Mouse (Mus musculus) forebrain, embryonic 14.5 days (tissue): ENCODE results near the gene Rmi1. TPM values are rescaled to one million over a fixed set of nuclear protein-coding genes. Genes with fewer than 3 reads are reported as not detected.

Source experiments
- ATAC-seq: fragments of 200-750 bp; cut with Nextera tagmentation; 2 replicates; pipeline ENCODE4 v1.8.0; 2017; ENCODE audit warnings: mild to moderate bottlenecking, moderate library complexity
- DNase-seq: peaks from one replicate; pipeline ENCODE4 v3.0.0-alpha.2; 2015; ENCODE audit warnings: low spot score
- H3K27ac ChIP-seq: fragments of 300-500 bp; sonication (generic); 2 replicates; pipeline ENCODE4 v1.5.1; 2014; ENCODE audit warnings: low read depth, mild to moderate bottlenecking, control low read depth, low read length, moderate library complexity
- H3K27me3 ChIP-seq: fragments of 300-500 bp; sonication (generic); replicated peaks from 2 replicates; pipeline ENCODE4 v1.6.1; 2014; ENCODE audit warnings: low read length, control low read depth, mixed read lengths; ENCODE audit not compliant: control insufficient read depth, insufficient read depth
- H3K36me3 ChIP-seq: fragments of 300-500 bp; sonication (generic); 2 replicates; pipeline ENCODE4 v1.6.1; 2014; ENCODE audit warnings: low read length, control low read depth; ENCODE audit not compliant: control insufficient read depth, insufficient read depth
- H3K4me1 ChIP-seq: fragments of 300-500 bp; sonication (generic); 2 replicates; pipeline ENCODE4 v1.6.1; 2014; ENCODE audit warnings: antibody characterized with exemption, low read length, control low read depth; ENCODE audit not compliant: control insufficient read depth, insufficient read depth
- H3K4me2 ChIP-seq: fragments of 300-500 bp; sonication (generic); 2 replicates; pipeline ENCODE4 v1.6.1; 2014; ENCODE audit warnings: mild to moderate bottlenecking, control low read depth, low read length
- H3K4me3 ChIP-seq: fragments of 300-500 bp; sonication (generic); 2 replicates; pipeline ENCODE4 v1.5.1; 2014; ENCODE audit warnings: low read depth, low read length, control low read depth
- H3K9ac ChIP-seq: fragments of 300-500 bp; sonication (generic); 2 replicates; pipeline ENCODE4 v1.6.1; 2014; ENCODE audit warnings: mild to moderate bottlenecking, low read length, control low read depth, moderate library complexity
- H3K9me3 ChIP-seq: fragments of 300-500 bp; sonication (generic); replicated peaks from 2 replicates; pipeline ENCODE4 v1.6.1; 2016; ENCODE audit warnings: low read length, control low read depth, mixed read lengths; ENCODE audit not compliant: control insufficient read depth
- WGBS: fragments of 180-500 bp; shearing (Covaris S2); extraction: QIAGEN DNeasy Blood & Tissue Kit; methylation state at CpG from one replicate; pipeline ENCODE4 v1.1.7; 2014; 5-methylcytosine and 5-hydroxymethylcytosine counted together
- polyA plus RNA-seq: library from polyadenylated mRNA; unstranded; fragments of >200 nt; fragmentation: Nextera tagmentation; extraction: Ambion mirVana; gene quantifications from 2 replicates; pipeline ENCODE4 v1.2.1, GENCODE M21; 2014

Gene Rmi1
- polyA plus RNA-seq, 1 experiment from 2014 or later = 23.8 TPM

DNA sequence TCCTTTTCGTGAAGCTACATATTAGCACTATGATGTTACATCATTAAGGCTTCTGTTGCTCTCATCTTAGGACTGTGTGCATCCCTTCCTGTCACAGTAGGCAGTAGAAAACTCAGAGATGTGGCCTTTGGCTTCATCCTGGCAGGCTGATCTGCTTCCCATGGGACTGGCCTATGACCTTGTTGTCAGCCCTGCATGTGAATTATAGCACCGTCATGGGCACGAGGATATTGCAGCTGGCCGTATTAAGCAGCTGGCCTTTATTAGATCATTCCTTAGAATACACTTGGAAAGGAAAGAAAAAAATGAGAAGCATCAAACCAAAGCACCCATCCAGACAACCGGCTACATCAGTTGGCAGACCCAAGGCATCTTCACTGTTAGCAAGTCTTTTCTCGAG, 13.3 kb downstream of the Rmi1 start:
- Histone ChIP-seq H3K27me3 (no peaks in the 10 kb centered on the region), H3K9ac (no peak overlapping the region), H3K9me3 (no peaks in the 10 kb centered on the region), H3K27ac (no peak overlapping the region), H3K4me1 (no peaks in the 10 kb centered on the region), H3K36me3 (no peaks in the 10 kb centered on the region; the same call in 1 of the 2 replicates), H3K4me2 (no peak overlapping the region), H3K4me3 (no peak overlapping the region)
- DNase-seq = no peak
- WGBS = 86% methylated on average over 6 of the region's 6 CpGs
- ATAC-seq = no peak

DNA sequence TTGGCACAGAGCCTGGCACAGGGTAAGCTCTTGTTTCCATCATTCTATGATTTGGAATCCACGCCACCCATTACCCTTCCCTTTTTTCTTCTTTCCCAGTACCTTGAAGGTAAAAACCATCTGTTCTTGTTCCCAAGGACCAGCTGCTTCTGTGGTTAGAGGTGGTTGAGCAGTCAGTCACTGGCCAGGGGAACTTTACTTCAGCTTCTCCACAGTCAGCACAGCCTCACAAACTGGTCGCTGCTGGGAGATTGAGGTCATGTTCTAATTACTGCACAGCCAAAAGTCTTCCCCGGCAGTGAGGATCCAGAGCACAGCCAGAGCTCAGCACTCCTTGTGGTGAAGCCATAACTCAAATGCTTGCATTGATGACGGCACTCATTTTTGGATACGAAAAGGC, 13.8 kb downstream of the Rmi1 start:
- Histone ChIP-seq H3K4me3 (no peak overlapping the region), H3K4me1 (no peaks in the 10 kb centered on the region), H3K9me3 (no peaks in the 10 kb centered on the region), H3K27me3 (no peaks in the 10 kb centered on the region), H3K27ac (no peak overlapping the region), H3K36me3 (no peaks in the 10 kb centered on the region), H3K4me2 (no peak overlapping the region), H3K9ac (no peak overlapping the region)
- WGBS = 83% methylated on average over 5 of the region's 5 CpGs
- no peak for ATAC-seq
- no peak for DNase-seq

GRCm38 (mm10) chr13:58418656-58419055, 16.6 kb downstream of the Rmi1 start:
- 83% methylated on average over 4 of the region's 4 CpGs for WGBS
- Histone ChIP-seq H3K27me3 (no peaks in the 10 kb centered on the region), H3K4me2 (no peak overlapping the region), H3K9ac (no peak overlapping the region), H3K36me3 (no peaks in the 10 kb centered on the region), H3K4me1 (no peaks in the 10 kb centered on the region), H3K27ac (no peak overlapping the region), H3K4me3 (no peak overlapping the region), H3K9me3 (no peaks in the 10 kb centered on the region)
- ATAC-seq = no peak
- DNase-seq = no peak

DNA sequence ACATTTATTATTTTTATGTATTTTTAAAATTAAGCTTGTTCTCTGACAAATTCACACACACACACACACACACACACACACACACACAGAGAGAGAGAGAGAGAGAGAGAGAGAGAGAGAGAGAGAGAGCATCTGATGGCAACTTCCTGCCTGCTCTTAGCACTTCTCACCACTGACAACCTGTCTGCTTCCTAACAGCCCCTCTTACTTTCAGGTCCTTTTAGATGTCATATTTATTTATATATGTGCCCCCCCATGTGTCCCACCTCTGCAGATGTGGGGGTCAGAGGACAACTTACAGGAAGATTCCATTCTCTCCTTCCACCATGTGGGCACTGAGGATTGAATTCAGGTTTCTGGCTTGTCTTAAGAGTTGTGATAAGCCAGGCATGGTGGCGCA, 17.2 kb downstream of the Rmi1 start:
- no peak overlapping the region for H3K27ac ChIP-seq
- H3K27me3 ChIP-seq = no peaks in the 10 kb centered on the region
- no peak overlapping the region for H3K9ac ChIP-seq
- WGBS = 100% methylated on average over 1 of the region's 1 CpGs
- no peak for ATAC-seq
- H3K4me3 ChIP-seq = no peak overlapping the region
- no peaks in the 10 kb centered on the region for H3K9me3 ChIP-seq
- no peak for DNase-seq
- no peaks in the 10 kb centered on the region for H3K4me1 ChIP-seq
- no peak overlapping the region for H3K4me2 ChIP-seq
- H3K36me3 ChIP-seq = no peaks in the 10 kb centered on the region

DNA sequence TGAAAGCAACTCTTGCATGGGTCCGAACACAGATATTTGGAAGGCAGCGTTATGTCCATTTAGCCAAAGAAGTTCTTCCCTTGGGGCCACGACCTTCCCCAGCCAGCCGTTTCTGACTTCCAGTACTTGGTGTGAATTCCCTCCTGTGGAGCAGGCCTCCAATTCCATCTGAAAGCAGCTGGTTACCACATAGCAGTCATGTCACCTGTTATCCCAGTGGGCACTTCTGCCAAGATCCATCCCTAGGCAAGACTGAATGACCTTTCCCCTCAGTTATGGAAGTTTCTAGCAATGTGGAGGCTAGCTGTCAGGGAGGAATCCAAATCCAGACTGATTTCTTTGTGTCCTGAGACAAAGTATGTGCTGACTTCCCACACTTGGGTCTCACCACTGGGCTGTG, 19.0 kb downstream of the Rmi1 start:
- Histone ChIP-seq H3K4me2 (no peak overlapping the region), H3K27me3 (no peaks in the 10 kb centered on the region), H3K27ac (no peak overlapping the region), H3K4me3 (no peak overlapping the region), H3K4me1 (no peaks in the 10 kb centered on the region), H3K9me3 (no peaks in the 10 kb centered on the region), H3K36me3 (no peaks in the 10 kb centered on the region), H3K9ac (no peak overlapping the region)
- ATAC-seq (no peak), DNase-seq (no peak)
- WGBS = 85% methylated on average over 4 of the region's 4 CpGs

DNA sequence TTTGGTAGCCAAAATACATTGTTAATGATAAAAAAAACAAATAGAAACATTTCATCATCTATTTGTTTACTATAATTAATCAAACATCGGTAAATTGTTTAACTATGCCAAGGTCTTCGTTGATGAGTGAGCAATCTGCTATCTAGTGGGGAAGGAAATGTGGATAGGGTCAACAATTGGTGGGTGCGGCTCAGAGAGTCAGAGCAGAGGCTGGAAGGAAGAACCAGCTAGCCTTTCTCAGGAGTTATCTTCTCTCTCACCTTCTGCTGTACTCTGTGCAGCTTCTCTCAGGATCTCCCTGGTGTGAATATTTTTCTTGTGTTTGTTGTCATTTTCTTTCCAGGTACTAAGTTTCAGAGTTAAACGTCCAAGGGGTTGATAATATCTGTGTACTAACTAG, 20.2 kb downstream of the Rmi1 start:
- Histone ChIP-seq H3K36me3 (no peaks in the 10 kb centered on the region), H3K4me3 (no peak overlapping the region), H3K4me2 (no peak overlapping the region), H3K4me1 (no peaks in the 10 kb centered on the region), H3K27ac (no peak overlapping the region), H3K9ac (no peak overlapping the region), H3K9me3 (no peaks in the 10 kb centered on the region), H3K27me3 (no peaks in the 10 kb centered on the region)
- no peak for DNase-seq
- ATAC-seq = no peak
- WGBS = 89% methylated on average over 4 of the region's 4 CpGs

DNA sequence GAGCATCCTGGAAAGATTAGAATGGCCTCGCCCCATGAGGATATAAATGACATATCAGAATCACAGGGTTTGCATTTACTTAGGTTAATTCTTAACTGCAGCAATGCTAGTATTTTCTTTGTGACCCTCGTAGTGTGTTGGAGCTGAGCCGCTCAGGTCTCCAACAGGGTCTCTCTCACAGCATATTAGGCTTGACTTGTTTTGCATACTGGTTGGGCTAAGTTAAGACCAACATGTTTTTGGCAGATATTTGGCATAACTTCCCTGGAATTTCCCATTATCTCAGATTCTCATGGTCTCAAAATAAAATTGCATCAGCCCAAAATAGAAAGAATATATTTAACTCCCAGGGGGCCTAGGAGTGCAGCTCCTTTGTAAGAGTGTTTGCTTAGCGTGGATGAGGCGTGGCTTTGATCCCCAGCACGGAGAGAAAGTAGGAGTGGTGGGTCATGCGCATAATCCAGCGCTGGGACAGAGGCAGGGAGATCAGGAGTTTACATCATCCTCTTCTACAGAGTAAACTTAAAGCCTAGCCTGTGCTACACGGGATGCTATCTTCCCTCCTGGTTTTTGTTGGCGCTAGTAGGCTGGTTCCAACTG, 21.1 kb downstream of the Rmi1 start:
- H3K27ac ChIP-seq = no peak overlapping the region
- 71% methylated on average over 10 of the region's 10 CpGs for WGBS
- no peak overlapping the region for H3K4me3 ChIP-seq
- no peaks in the 10 kb centered on the region for H3K27me3 ChIP-seq
- H3K9me3 ChIP-seq = no peaks in the 10 kb centered on the region
- no peak for DNase-seq
- H3K4me1 ChIP-seq = no peaks in the 10 kb centered on the region
- ATAC-seq = no peak
- no peak overlapping the region for H3K9ac ChIP-seq
- H3K4me2 ChIP-seq = no peak overlapping the region
- H3K36me3 ChIP-seq = no peaks in the 10 kb centered on the region

DNA sequence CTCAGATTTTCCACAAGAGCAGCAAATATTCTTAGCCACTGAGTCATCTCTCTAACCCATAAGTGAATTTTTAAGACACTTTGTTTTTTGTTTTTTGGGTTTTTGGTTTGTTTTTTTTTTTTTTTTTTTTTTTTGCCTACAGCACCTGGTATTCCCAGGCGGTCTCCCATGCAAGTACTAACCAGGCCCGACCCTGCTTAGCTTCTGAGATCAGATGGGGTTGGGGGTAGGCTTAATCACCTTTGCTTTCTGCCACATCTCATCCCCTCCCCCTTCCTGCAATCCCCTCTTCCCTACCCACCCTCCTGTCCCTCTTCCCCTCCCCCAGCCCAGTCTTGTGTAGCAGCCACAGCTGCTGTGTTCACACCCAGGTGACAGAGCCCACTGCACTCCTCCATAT, 37.7 kb downstream of the Rmi1 start:
- Histone ChIP-seq H3K36me3 (no peaks in the 10 kb centered on the region), H3K4me3 (no peak overlapping the region), H3K9me3 (no peaks in the 10 kb centered on the region), H3K9ac (no peak overlapping the region), H3K4me2 (no peak overlapping the region), H3K27me3 (no peaks in the 10 kb centered on the region), H3K27ac (no peak overlapping the region), H3K4me1 (no peaks in the 10 kb centered on the region)
- DNase-seq (no peak), ATAC-seq (no peak)
- 57% methylated on average over 2 of the region's 2 CpGs for WGBS

GRCm38 (mm10) chr13:58443326-58443725, 41.3 kb downstream of the Rmi1 start:
- H3K4me2 ChIP-seq = no peak overlapping the region
- ATAC-seq = no peak
- H3K27ac ChIP-seq = no peak overlapping the region
- H3K9ac ChIP-seq = no peak overlapping the region
- 68% methylated on average over 4 of the region's 4 CpGs for WGBS
- H3K4me3 ChIP-seq = no peak overlapping the region
- no peaks in the 10 kb centered on the region for H3K27me3 ChIP-seq
- H3K4me1 ChIP-seq = no peaks in the 10 kb centered on the region
- no peaks in the 10 kb centered on the region for H3K9me3 ChIP-seq
- no peaks in the 10 kb centered on the region for H3K36me3 ChIP-seq
- no peak for DNase-seq
